ENCODE assay signal across 8 mouse cellular contexts in the genomic region with DNA sequence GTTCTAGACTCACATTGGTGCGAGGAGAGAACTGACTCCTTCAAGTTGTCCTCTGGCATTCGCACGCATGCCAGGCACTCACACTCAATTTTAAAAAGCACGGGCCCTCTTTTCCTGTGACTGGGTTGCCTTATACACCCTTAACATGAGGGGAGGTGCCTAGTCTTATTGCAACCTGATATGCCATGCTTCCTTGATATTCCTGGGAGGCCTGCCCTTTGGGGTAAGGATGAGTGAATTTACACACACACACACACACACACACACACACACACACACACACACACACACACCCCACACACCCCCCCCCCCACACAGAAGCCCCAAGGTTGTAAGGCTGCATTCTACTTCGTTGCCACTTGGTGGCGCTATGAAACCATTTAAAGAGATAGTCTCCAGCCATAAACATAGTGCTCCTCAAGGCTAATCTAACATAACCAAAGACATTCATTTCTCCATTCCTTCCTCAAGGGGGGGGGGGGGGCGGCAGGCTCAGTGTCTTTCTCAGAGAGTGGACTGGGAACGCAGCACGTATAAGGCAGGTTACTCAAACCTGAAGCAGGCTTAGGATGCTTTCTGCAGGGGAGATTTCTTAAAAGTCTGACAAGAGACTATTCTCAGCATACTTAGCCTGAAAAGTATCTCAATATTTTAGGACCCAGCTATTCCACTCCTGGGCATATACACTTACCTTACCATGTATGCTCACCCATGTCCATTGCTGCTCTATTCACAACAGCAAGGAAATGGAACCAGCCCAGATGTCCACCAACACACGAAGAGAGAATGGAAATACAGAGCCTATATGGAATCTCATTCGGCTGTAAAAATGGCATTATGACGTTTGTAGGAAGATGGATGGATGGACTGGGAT.
DNase-seq lines count a peak whose midpoint lies in the region; ATAC-seq and TF ChIP-seq lines count a peak whose summit lies in the region.

No protein-coding gene starts in this region.

- peak; percentile 71 for ATAC-seq in forebrain, embryonic 16.5 days
- peak; percentile 78 for ATAC-seq in intestine, embryonic 16.5 days
- peak; percentile 75 for ATAC-seq in lung, postnatal 0 days

- no peak overlapping the region for H3K9ac ChIP-seq in forebrain, embryonic 16.5 days (replicated peaks; ENCODE audit: low read depth, low read length)
- H3K9ac ChIP-seq in intestine, embryonic 16.5 days (ENCODE audit: low read depth, low read length), result no peak overlapping the region
- no peak overlapping the region for H3K9ac ChIP-seq in lung, postnatal 0 days (replicated peaks; ENCODE audit: low read depth)

- TF ChIP-seq CTCF in lung, postnatal 0 days (IDR thresholded peaks at IDR 0.05), result peak; percentile 80

- H3K9me3 ChIP-seq in forebrain, embryonic 16.5 days (ENCODE audit: control insufficient read depth, low read length), result no peaks in the 10 kb centered on the region
- no peaks in the 10 kb centered on the region for H3K9me3 ChIP-seq in intestine, embryonic 16.5 days (ENCODE audit: control insufficient read depth, low read length)
- no peaks in the 10 kb centered on the region for H3K9me3 ChIP-seq in lung, postnatal 0 days (ENCODE audit: low read length)

- peak; percentile 53 for DNase-seq in adrenal gland, postnatal 10 days
- no peak for DNase-seq in adrenal gland, postnatal 4 days (ENCODE audit: low spot score in 2 of 2)
- peak; percentile 64 for DNase-seq in 416B (ENCODE audit: low read depth)
- peak; percentile 30 for DNase-seq in c-Kit-positive CD71-positive TER-119-negative erythroid progenitor cells, embryonic 14.5 days (ENCODE audit: low read depth)
- peak; percentile 89 for DNase-seq in lung, postnatal 0 days (ENCODE audit: low spot score)
- DNase-seq in retina, postnatal 7 days (ENCODE audit: low read depth, low spot score), result peak; percentile 43

- no peaks in the 10 kb centered on the region for H3K27me3 ChIP-seq in forebrain, embryonic 16.5 days (replicated peaks; ENCODE audit: control insufficient read depth, insufficient read depth, low read length)
- H3K27me3 ChIP-seq in intestine, embryonic 16.5 days (replicated peaks; ENCODE audit: control insufficient read depth, insufficient read depth, low read length), result no peaks in the 10 kb centered on the region
- H3K27me3 ChIP-seq in lung, postnatal 0 days (replicated peaks; ENCODE audit: insufficient read depth, low read length), result no peaks in the 10 kb centered on the region

- no peak overlapping the region for H3K4me3 ChIP-seq in forebrain, embryonic 16.5 days (replicated peaks; ENCODE audit: low read length)
- no peak overlapping the region for H3K4me3 ChIP-seq in intestine, embryonic 16.5 days (ENCODE audit: low read length)
- no peak overlapping the region for H3K4me3 ChIP-seq in lung, postnatal 0 days (ENCODE audit: low read depth, low read length)

- 44% methylated on average over 12 of the region's 12 CpGs for WGBS in forebrain, embryonic 16.5 days
- WGBS in intestine, embryonic 16.5 days, result 38% methylated on average over 12 of the region's 12 CpGs
- WGBS in lung, postnatal 0 days, result 39% methylated on average over 11 of the region's 12 CpGs

- no peaks in the 10 kb centered on the region for H3K4me1 ChIP-seq in forebrain, embryonic 16.5 days (replicated peaks; ENCODE audit: control insufficient read depth, insufficient read depth, low read length)
- H3K4me1 ChIP-seq in intestine, embryonic 16.5 days (ENCODE audit: control insufficient read depth, insufficient read depth, low read length), result no peaks in the 10 kb centered on the region
- 0 out of 2 replicates have a peak, but pooled peaks cover 4% of the 10 kb centered on the region for H3K4me1 ChIP-seq in lung, postnatal 0 days (ENCODE audit: insufficient read depth, low read depth, low read length)

- no peak overlapping the region for H3K4me2 ChIP-seq in forebrain, embryonic 16.5 days (ENCODE audit: low read length)
- no peak overlapping the region for H3K4me2 ChIP-seq in intestine, embryonic 16.5 days (ENCODE audit: low read depth, low read length)
- H3K4me2 ChIP-seq in lung, postnatal 0 days (replicated peaks; ENCODE audit: low read depth, low read length), result no peak overlapping the region

- H3K36me3 ChIP-seq in forebrain, embryonic 16.5 days (ENCODE audit: control insufficient read depth, insufficient read depth), result no peaks in the 10 kb centered on the region
- H3K36me3 ChIP-seq in intestine, embryonic 16.5 days (ENCODE audit: control insufficient read depth, insufficient read depth, low read length), result 0 out of 2 replicates have a peak, but pooled peaks cover 2% of the 10 kb centered on the region
- no peaks in the 10 kb centered on the region for H3K36me3 ChIP-seq in lung, postnatal 0 days (ENCODE audit: insufficient read depth, low read length)

- H3K27ac ChIP-seq in forebrain, embryonic 16.5 days (ENCODE audit: low read length), result no peak overlapping the region
- H3K27ac ChIP-seq in intestine, embryonic 16.5 days (ENCODE audit: low read length), result no peak overlapping the region
- H3K27ac ChIP-seq in lung, postnatal 0 days (ENCODE audit: low read length), result no peak overlapping the region

- no peak for TF ChIP-seq EP300 in lung, postnatal 0 days (IDR thresholded peaks at IDR 0.05)

Comparison
In these comparisons a context has a peak if more than half of its experiments do, and no peak if none do; other contexts are left out.
1. DNase-seq: peak in adrenal gland, postnatal 10 days (single experiment), 416B (single experiment), c-Kit-positive CD71-positive TER-119-negative erythroid progenitor cells, embryonic 14.5 days (single experiment), lung, postnatal 0 days (single experiment) and retina, postnatal 7 days (single experiment); none in adrenal gland, postnatal 4 days (0 of 2).
2. Peak in every context shown above with its lines, with median percentiles within 50 percentile points of each other: ATAC-seq.